Mouse (Mus musculus) spleen, adult 2 months (tissue): Measurements from ENCODE around the gene Susd5. TPM values are rescaled to one million over a fixed set of nuclear protein-coding genes. Genes with fewer than 3 reads are reported as not detected.

Experiments
- DNase-seq, 2 experiments: peaks; one replicate each; pipeline versions ENCODE4 v3.0.0 to v3.0.0-alpha.2; 2012 to 2021; ENCODE audit warnings: low spot score in 2 of 2, low read depth in 1 of 2
- H3K27ac ChIP-seq: fragments of 200-500 bp; 2 replicates; pipeline ENCODE4 v1.5.1; 2012; ENCODE audit warnings: low read length, inconsistent platforms; ENCODE audit not compliant: insufficient read depth
- H3K27me3 ChIP-seq: fragments of 200-500 bp; 2 replicates; pipeline ENCODE4 v1.6.1; 2012; ENCODE audit warnings: mild to moderate bottlenecking, moderate library complexity, low read length, inconsistent platforms; ENCODE audit not compliant: control insufficient read depth, insufficient read depth
- H3K36me3 ChIP-seq: fragments of 200-500 bp; 2 replicates; pipeline ENCODE4 v1.6.1; 2012; ENCODE audit warnings: mild to moderate bottlenecking, low read length, inconsistent platforms; ENCODE audit not compliant: control insufficient read depth, insufficient read depth
- H3K4me1 ChIP-seq: fragments of 200-500 bp; 2 replicates; pipeline ENCODE4 v1.6.1; 2011; ENCODE audit warnings: inconsistent platforms; ENCODE audit not compliant: control insufficient read depth, insufficient read depth, insufficient read length
- H3K4me3 ChIP-seq: fragments of 200-500 bp; 2 replicates; pipeline ENCODE4 v1.5.1; 2011; ENCODE audit warnings: mild to moderate bottlenecking, inconsistent platforms; ENCODE audit not compliant: insufficient read depth, insufficient read length; ENCODE audit errors: extremely low read depth
- CTCF ChIP-seq: fragments of 200-500 bp; IDR thresholded peaks from 2 replicates; pipeline ENCODE4 v1.5.1; 2011; ENCODE audit warnings: mild to moderate bottlenecking, inconsistent platforms; ENCODE audit not compliant: insufficient read depth, insufficient read length, insufficient replicate concordance; ENCODE audit errors: extremely low read depth
- POLR2A ChIP-seq: fragments of 200-500 bp; IDR thresholded peaks from 2 replicates; pipeline ENCODE4 v1.6.1; 2011; ENCODE audit warnings: low read depth, low read length, inconsistent platforms
- WGBS: fragments of 180-500 bp; shearing (Covaris S2); methylation state at CpG from one replicate; pipeline ENCODE4 v1.1.7; 2018; 5-methylcytosine and 5-hydroxymethylcytosine counted together
- polyA plus RNA-seq: library from polyadenylated mRNA; depleted of rRNA; stranded (reverse); fragments of >200 nt; gene quantifications from 2 replicates; pipeline ENCODE4 v1.2.3, GENCODE M21; 2012; rRNA removed

Gene Susd5
- 0.09 and 0.23 TPM in 2 replicates for polyA plus RNA-seq

GRCm38 (mm10) chr9:114057090-114057796, at the start of gene Susd5:
Gene Susd5, plus strand, starts transcription at chr9:114057140.
- WGBS = 2% methylated on average over 60 of the region's 60 CpGs
- TF ChIP-seq CTCF (no peak), POLR2A (no peak)

GRCm38 (mm10) chr9:114007850-114008350, 49.0 kb upstream of the Susd5 start:
- TF ChIP-seq POLR2A (no peak), CTCF (no peak)
- no peak for DNase-seq
- Histone ChIP-seq H3K4me1 (no peaks in the 10 kb centered on the region), H3K36me3 (no peaks in the 10 kb centered on the region), H3K27ac (no peak overlapping the region), H3K27me3 (no peaks in the 10 kb centered on the region), H3K4me3 (no peak overlapping the region)
- 87% methylated on average over 9 of the region's 9 CpGs for WGBS

More at GRCm38 (mm10) chr9:114057090-114057796, at the start of gene Susd5:
- no peak for DNase-seq
- Histone ChIP-seq H3K27ac (no peak within 1 kb of the TSS), H3K27me3 (peaks cover 2% of the 10 kb centered on the region; the same call in 1 of the 2 replicates), H3K4me1 (no peaks in the 10 kb centered on the region), H3K4me3 (no peak within 1 kb of the TSS), H3K36me3 (no peaks in the 10 kb centered on the region)

- Histone ChIP-seq H3K4me1 (no peaks in the 10 kb centered on the region), H3K36me3 (no peaks in the 10 kb centered on the region), H3K4me3 (no peak overlapping the region), H3K27me3 (no peaks in the 10 kb centered on the region), H3K27ac (no peak overlapping the region)
- no peak for TF ChIP-seq POLR2A
- TF ChIP-seq CTCF = no peak
- WGBS = 67% methylated on average over 5 of the region's 5 CpGs
- no peak for DNase-seq
These were observed 47.4 kb upstream of the Susd5 start for GRCm38 (mm10) chr9:114009526-114009925.

- 88% methylated on average over 18 of the region's 18 CpGs for WGBS
These were observed 45.7 kb upstream of the Susd5 start for GRCm38 (mm10) chr9:114011203-114011602.

GRCm38 (mm10) chr9:114014034-114014433, 42.9 kb upstream of the Susd5 start:
- TF ChIP-seq POLR2A (no peak), CTCF (no peak)
- no peak overlapping the region for H3K27ac ChIP-seq
- H3K27me3 ChIP-seq = no peaks in the 10 kb centered on the region
- DNase-seq = no peak
- H3K4me1 ChIP-seq = no peaks in the 10 kb centered on the region
- 68% methylated on average over 1 of the region's 1 CpGs for WGBS
- H3K36me3 ChIP-seq = no peaks in the 10 kb centered on the region
- no peak overlapping the region for H3K4me3 ChIP-seq

More at GRCm38 (mm10) chr9:114011203-114011602, 45.7 kb upstream of the Susd5 start:
- H3K36me3 ChIP-seq = no peaks in the 10 kb centered on the region
- H3K27me3 ChIP-seq = no peaks in the 10 kb centered on the region
- no peak overlapping the region for H3K27ac ChIP-seq
- no peak for DNase-seq
- no peak overlapping the region for H3K4me3 ChIP-seq
- no peak for TF ChIP-seq CTCF
- TF ChIP-seq POLR2A = no peak
- no peaks in the 10 kb centered on the region for H3K4me1 ChIP-seq

GRCm38 (mm10) chr9:114015724-114016123, 41.2 kb upstream of the Susd5 start:
- H3K27ac ChIP-seq = no peak overlapping the region
- H3K4me3 ChIP-seq = no peak overlapping the region
- TF ChIP-seq CTCF (no peak), POLR2A (no peak)
- H3K4me1 ChIP-seq = no peaks in the 10 kb centered on the region
- no peaks in the 10 kb centered on the region for H3K27me3 ChIP-seq
- WGBS = 91% methylated on average over 4 of the region's 4 CpGs
- DNase-seq = no peak
- H3K36me3 ChIP-seq = no peaks in the 10 kb centered on the region

GRCm38 (mm10) chr9:114016402-114016801, 40.5 kb upstream of the Susd5 start:
- no peaks in the 10 kb centered on the region for H3K36me3 ChIP-seq
- H3K27ac ChIP-seq = no peak overlapping the region
- no peak for DNase-seq
- 41% methylated on average over 4 of the region's 4 CpGs for WGBS
- no peaks in the 10 kb centered on the region for H3K27me3 ChIP-seq
- TF ChIP-seq CTCF (no peak), POLR2A (no peak)
- H3K4me3 ChIP-seq = no peak overlapping the region
- no peaks in the 10 kb centered on the region for H3K4me1 ChIP-seq
